Mouse (Mus musculus) gastrocnemius, adult 2 months (tissue): ENCODE results near the gene Notch1. TPM values are rescaled to one million over a fixed set of nuclear protein-coding genes. Genes with fewer than 3 reads are reported as not detected.

Experiments used
- DNase-seq: peaks from one replicate; pipeline ENCODE4 v3.0.0; 2022
- H3K27ac ChIP-seq: fragments of 200-600 bp; 2 replicates; pipeline ENCODE4 v1.8.1; 2022; ENCODE audit warnings: mild to moderate bottlenecking
- H3K4me3 ChIP-seq: fragments of 200-600 bp; 2 replicates; pipeline ENCODE4 v1.8.1; 2022; ENCODE audit warnings: mild to moderate bottlenecking, moderate library complexity
- CTCF ChIP-seq: fragments of 200-600 bp; IDR thresholded peaks from 2 replicates; pipeline ENCODE4 v1.8.1; 2022; ENCODE audit warnings: antibody characterized with exemption, mild to moderate bottlenecking, moderate library complexity
- intact Hi-C: fragments of 180-260 bp; cut with DNase I; formaldehyde crosslinking; loops from one replicate; pipeline ENCODE4 v1.15.1; 2025
- total RNA-seq, 2 experiments: library from RNA; stranded (reverse); gene quantifications; 2 replicates each; pipeline ENCODE4 v1.2.3; 2021

Notch1 gene
- total RNA-seq, 2 experiments from 2014 or later, result 6.9 to 11.9 TPM

GRCm38 (mm10) chr2:26526443-26527257 lies 10.2 kb upstream of the Notch1 start:
- no peak for TF ChIP-seq CTCF
- H3K27ac ChIP-seq, result peak overlapping the region; percentile 79
- H3K4me3 ChIP-seq, result no peak overlapping the region
- intact Hi-C loops, result no loop called here
- DNase-seq, result no peak

DNA sequence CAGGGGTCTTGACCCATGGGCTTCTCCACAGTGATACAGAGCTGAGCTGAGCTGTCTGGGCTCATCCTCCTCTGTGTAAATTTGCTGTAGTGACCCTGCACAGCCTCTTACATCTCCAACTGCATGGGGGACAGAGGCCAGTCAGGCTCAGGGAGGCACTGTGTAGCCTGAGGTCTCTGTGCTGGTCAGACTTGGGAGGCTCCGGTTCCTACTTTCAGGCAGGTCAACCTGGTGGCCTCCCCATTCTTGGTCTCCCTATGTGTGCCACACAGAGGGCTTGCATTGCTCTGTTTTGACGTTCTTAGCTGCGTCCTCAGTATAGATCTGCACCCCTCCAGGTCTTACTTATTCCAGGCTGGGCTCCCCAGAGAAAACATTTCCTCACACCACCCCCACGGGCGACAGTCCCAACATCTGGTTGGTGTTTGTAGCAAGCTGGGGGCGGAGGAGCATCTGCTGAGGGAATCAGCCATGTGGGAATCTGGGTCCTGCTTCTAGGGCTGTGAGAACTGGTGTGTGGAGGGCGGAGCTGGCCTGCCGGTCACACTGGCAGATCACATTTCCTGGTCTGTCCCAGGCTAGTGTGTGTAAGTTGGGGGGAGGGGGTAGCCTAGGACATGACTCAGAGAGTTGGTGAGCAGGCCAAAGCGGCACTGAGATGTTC lies 9.0 kb upstream of the Notch1 start:
- no peak for TF ChIP-seq CTCF
- peak; percentile 83 for DNase-seq
- intact Hi-C loops, result no loop called here
- H3K4me3 ChIP-seq, result no peak overlapping the region
- peak overlapping the region; percentile 79 for H3K27ac ChIP-seq

GRCm38 (mm10) chr2:26522327-26522726 lies 5.9 kb upstream of the Notch1 start:
- no peak overlapping the region for H3K27ac ChIP-seq
- TF ChIP-seq CTCF, result no peak

DNA sequence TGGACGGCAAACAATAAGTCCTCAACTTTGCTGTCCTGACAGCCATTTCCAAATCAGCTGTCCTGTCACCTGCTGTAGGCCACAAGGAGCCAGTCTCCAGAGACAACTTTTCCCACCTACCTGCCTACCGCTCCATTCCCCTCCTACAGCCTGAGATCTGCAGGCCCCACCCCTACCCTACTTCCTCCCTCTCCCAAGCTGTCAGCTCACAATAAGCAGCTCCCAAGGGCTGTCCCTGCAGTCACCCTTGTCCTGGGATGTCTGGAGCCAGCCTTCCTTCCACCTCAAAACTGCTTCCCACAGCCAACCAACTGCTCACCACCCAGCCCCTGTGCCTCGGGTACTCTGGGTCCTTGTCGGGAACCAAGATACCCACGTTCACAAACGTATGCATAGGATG lies 3.3 kb upstream of the Notch1 start:
- no peak for TF ChIP-seq CTCF
- intact Hi-C loops, result no loop called here
- H3K4me3 ChIP-seq, result no peak overlapping the region

More at GRCm38 (mm10) chr2:26522327-26522726, 5.9 kb upstream of the Notch1 start:
- no peak for DNase-seq
- no peak overlapping the region for H3K4me3 ChIP-seq
- intact Hi-C loops, result no loop called here

GRCm38 (mm10) chr2:26516987-26517386 lies 524 bp upstream of the Notch1 start:
- TF ChIP-seq CTCF, result no peak
- H3K4me3 ChIP-seq, result peak overlapping the region; percentile 56
- DNase-seq, result no peak
- H3K27ac ChIP-seq, result peak overlapping the region; percentile 77
- intact Hi-C loops, result no loop called here

More for the DNA sequence above, 3.3 kb upstream of the Notch1 start:
- DNase-seq, result no peak
- peak overlapping the region; percentile 67 for H3K27ac ChIP-seq

- no peak for DNase-seq
- intact Hi-C loops, result no loop called here
- Histone ChIP-seq H3K27ac (peak overlapping the region; percentile 77), H3K4me3 (no peak overlapping the region; the same call in 1 of the 2 replicates)
- no peak for TF ChIP-seq CTCF
Observed at GRCm38 (mm10) chr2:26515335-26515734, 1.1 kb downstream of the Notch1 start.

DNA sequence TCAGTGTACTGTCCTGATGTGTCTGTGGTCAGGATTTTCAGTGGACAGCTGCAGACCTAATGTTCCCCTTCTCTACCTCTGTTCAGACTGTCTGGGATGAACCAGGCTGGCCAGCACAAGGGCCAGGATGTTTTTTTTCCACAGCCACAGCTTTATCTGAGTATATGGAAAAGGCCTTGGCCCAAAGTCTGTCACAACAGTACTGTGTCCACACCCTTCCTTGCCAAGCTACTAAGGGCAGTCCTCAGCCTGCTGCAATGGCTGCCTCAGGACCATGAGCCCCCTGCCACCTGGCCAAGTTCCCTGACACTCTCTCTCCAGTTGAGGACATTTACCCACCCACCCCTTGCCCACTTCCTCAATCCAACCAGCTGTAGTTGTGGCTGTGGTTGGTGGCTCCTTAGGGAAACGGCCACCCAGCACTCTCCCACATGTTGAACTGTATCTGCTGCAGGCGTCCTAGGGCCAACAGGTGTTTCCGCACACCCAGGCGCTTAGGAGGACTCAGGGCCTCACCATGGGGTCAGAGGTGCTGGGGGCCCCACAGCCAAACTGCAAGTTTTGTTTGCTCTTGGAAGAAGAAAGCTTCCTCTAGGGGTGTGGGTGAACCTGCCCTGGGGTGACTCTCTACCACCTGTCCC lies 3.2 kb downstream of the Notch1 start:
- intact Hi-C loops, result no loop called here
- Histone ChIP-seq H3K4me3 (no peak overlapping the region), H3K27ac (no peak overlapping the region)
- DNase-seq, result no peak
- no peak for TF ChIP-seq CTCF

- intact Hi-C loops, result no loop called here
- H3K27ac ChIP-seq, result peak overlapping the region; percentile 78; the same call in 1 of the 2 replicates
- TF ChIP-seq CTCF, result no peak
- H3K4me3 ChIP-seq, result no peak overlapping the region
- no peak for DNase-seq
Observed at GRCm38 (mm10) chr2:26508661-26509060, 7.8 kb downstream of the Notch1 start.

GRCm38 (mm10) chr2:26507961-26508391 lies 8.5 kb downstream of the Notch1 start:
- no peak for TF ChIP-seq CTCF
- peak overlapping the region; percentile 18 for H3K4me3 ChIP-seq
- peak overlapping the region; percentile 78 for H3K27ac ChIP-seq
- DNase-seq, result no peak
- intact Hi-C loops, result no loop called here

- peak; percentile 73 for DNase-seq
- intact Hi-C loops, result no loop called here
- peak overlapping the region; percentile 18 for H3K4me3 ChIP-seq
- TF ChIP-seq CTCF, result no peak
- peak overlapping the region; percentile 78 for H3K27ac ChIP-seq
Observed at GRCm38 (mm10) chr2:26507481-26507886, 9.0 kb downstream of the Notch1 start.

- no peak for DNase-seq
- TF ChIP-seq CTCF, result no peak
- intact Hi-C loops, result no loop called here
- peak overlapping the region; percentile 78 for H3K27ac ChIP-seq
- no peak overlapping the region for H3K4me3 ChIP-seq
Observed at GRCm38 (mm10) chr2:26506746-26507280, 9.7 kb downstream of the Notch1 start.

DNA sequence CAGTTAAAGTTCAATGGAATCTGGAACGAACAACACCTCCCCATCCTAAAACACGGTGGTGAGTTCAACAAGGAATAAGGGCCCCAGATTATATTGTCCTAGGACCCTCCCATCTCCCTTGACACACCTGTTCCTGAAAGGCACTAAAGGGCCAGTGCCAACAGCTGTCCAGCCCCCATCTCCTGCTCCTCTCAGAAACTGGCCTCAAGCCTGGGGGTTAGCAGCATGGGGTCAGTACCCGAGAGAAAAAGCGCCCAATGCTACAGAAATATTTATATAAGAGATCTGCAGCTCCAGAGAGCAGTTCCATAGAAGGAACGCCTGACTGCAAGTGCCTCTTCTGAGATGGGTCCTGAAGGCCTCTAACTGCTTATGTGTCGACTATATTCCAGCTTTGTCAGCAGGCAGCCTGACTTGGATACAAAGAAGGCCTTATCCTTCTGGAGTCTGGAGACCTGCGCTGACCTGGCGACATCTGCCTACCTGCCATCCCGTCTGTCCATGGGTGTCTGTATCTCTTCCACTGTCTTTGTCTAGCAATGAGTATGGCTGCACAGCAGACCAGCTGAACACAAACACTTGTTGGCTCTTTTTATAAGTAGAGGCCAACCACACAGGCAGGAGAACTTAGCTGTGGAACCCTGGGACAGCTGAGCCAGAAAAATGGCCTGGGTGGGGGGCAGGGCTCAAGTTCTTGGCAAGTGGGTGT lies 11.5 kb downstream of the Notch1 start:
- intact Hi-C loops, result loop anchor here (5.0 kb wide), 1 partner anchor 53 kb away; no protein-coding TSS in a partner anchor
- DNase-seq, result peak; percentile 16
- H3K4me3 ChIP-seq, result no peak overlapping the region
- peak overlapping the region; percentile 91 for H3K27ac ChIP-seq
- TF ChIP-seq CTCF, result no peak
